Mouse (Mus musculus) kidney, adult 2 months (tissue): ENCODE measurements at regions not wholly inside any gene's neighbourhood (a gene's known extent, or its start where the extent isn't known, plus 50 kb on each side); places are given as distances from the start of the nearest gene placed in this dataset.

Experiments
- CTCF ChIP-seq: fragments of 200-500 bp; conservative IDR thresholded peaks from 2 replicates; pipeline ENCODE4 v1.5.1; 2011; ENCODE audit warnings: low read depth, mild to moderate bottlenecking, control low read depth, low read length, moderate library complexity, mixed read lengths; ENCODE audit not compliant: insufficient read depth, insufficient read length
- POLR2A ChIP-seq: fragments of 200-500 bp; IDR thresholded peaks from one replicate; pipeline ENCODE4 v1.6.1; 2011; ENCODE audit warnings: low read depth, low read length, control low read depth

DNA sequence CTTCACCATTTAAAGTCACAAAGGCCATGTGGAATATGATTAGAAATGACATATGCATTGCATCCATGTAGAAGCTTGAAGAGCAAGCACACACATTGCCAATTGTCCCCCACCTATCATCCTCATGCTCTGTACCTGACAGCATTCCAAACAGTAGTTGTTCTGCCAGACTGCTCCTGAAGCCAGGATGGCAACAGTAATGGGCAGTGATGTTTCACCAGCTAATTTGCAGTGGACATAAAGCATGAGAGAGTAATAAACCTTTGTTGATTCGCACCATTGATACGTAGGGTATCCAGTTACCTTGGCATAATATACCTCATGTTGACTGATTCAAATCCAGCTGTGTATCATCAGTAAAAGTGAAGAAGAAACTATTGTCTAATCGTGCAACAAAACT lies 606.5 kb upstream of the Celf2 start:
- TF ChIP-seq CTCF = no peak
- TF ChIP-seq POLR2A = no peak
